Mouse (Mus musculus): ENCODE measurements around the gene Gucy2d. TPM values are rescaled to one million over a fixed set of nuclear protein-coding genes. Genes with fewer than 3 reads are reported as not detected.

Gene Gucy2d
- polyA plus RNA-seq, 1 experiment from 2014 or later = not detected

- peaks cover 4% of the 10 kb centered on the region for H3K4me1 ChIP-seq (ENCODE audit: control insufficient read depth, insufficient read depth, low read length)
- ATAC-seq (replicated peaks; ENCODE audit: insufficient number of reproducible peaks, low FRiP score, low TSS enrichment, low read depth) (no peak), DNase-seq (ENCODE audit: low spot score) (no peak)
- WGBS = 70% methylated on average over 25 of the region's 25 CpGs
- H3K36me3 ChIP-seq (replicated peaks; ENCODE audit: control insufficient read depth, insufficient read depth, low read depth, low read length) = no peaks in the 10 kb centered on the region
- no peak overlapping the region for H3K4me2 ChIP-seq (ENCODE audit: low read depth, low read length)
- H3K27me3 ChIP-seq (ENCODE audit: control insufficient read depth, insufficient read depth, low read length) = no peaks in the 10 kb centered on the region
- no peaks in the 10 kb centered on the region for H3K9me3 ChIP-seq (replicated peaks; ENCODE audit: control insufficient read depth, low read length)
- H3K4me3 ChIP-seq (ENCODE audit: low read depth, low read length) = no peak overlapping the region
- H3K9ac ChIP-seq (replicated peaks; ENCODE audit: low read length) = no peak overlapping the region
- no peak overlapping the region for H3K27ac ChIP-seq (replicated peaks; ENCODE audit: low read depth, low read length)
These were observed 59.5 kb downstream of the Gucy2d start for GRCm38 (mm10) chr7:98499561-98500292.

- ATAC-seq (replicated peaks; ENCODE audit: insufficient number of reproducible peaks, low FRiP score, low TSS enrichment, low read depth) = no peak
- Histone ChIP-seq H3K36me3 (replicated peaks; ENCODE audit: control insufficient read depth, insufficient read depth, low read depth, low read length) (no peaks in the 10 kb centered on the region), H3K9ac (replicated peaks; ENCODE audit: low read length) (no peak overlapping the region), H3K27me3 (ENCODE audit: control insufficient read depth, insufficient read depth, low read length) (no peaks in the 10 kb centered on the region), H3K9me3 (replicated peaks; ENCODE audit: control insufficient read depth, low read length) (no peaks in the 10 kb centered on the region), H3K4me3 (ENCODE audit: low read depth, low read length) (no peak overlapping the region), H3K4me1 (ENCODE audit: control insufficient read depth, insufficient read depth, low read length) (peaks cover 8% of the 10 kb centered on the region), H3K4me2 (ENCODE audit: low read depth, low read length) (no peak overlapping the region), H3K27ac (replicated peaks; ENCODE audit: low read depth, low read length) (no peak overlapping the region)
- DNase-seq (ENCODE audit: low spot score) = no peak
- WGBS = 86% methylated on average over 3 of the region's 3 CpGs
These were observed 60.3 kb downstream of the Gucy2d start for GRCm38 (mm10) chr7:98500470-98500869.

- no peaks in the 10 kb centered on the region for H3K36me3 ChIP-seq (replicated peaks; ENCODE audit: control insufficient read depth, insufficient read depth, low read depth, low read length)
- no peak overlapping the region for H3K4me3 ChIP-seq (ENCODE audit: low read depth, low read length)
- H3K9me3 ChIP-seq (replicated peaks; ENCODE audit: control insufficient read depth, low read length) = no peaks in the 10 kb centered on the region
- no peak for ATAC-seq (replicated peaks; ENCODE audit: insufficient number of reproducible peaks, low FRiP score, low TSS enrichment, low read depth)
- DNase-seq (ENCODE audit: low spot score) = no peak
- H3K9ac ChIP-seq (replicated peaks; ENCODE audit: low read length) = no peak overlapping the region
- no peaks in the 10 kb centered on the region for H3K27me3 ChIP-seq (ENCODE audit: control insufficient read depth, insufficient read depth, low read length)
- H3K4me1 ChIP-seq (ENCODE audit: control insufficient read depth, insufficient read depth, low read length) = peaks cover 8% of the 10 kb centered on the region
- WGBS = 89% methylated on average over 7 of the region's 7 CpGs
- no peak overlapping the region for H3K4me2 ChIP-seq (ENCODE audit: low read depth, low read length)
- no peak overlapping the region for H3K27ac ChIP-seq (replicated peaks; ENCODE audit: low read depth, low read length)
These were observed 60.9 kb downstream of the Gucy2d start for GRCm38 (mm10) chr7:98501078-98501477.

GRCm38 (mm10) chr7:98502921-98503320 lies 62.7 kb downstream of the Gucy2d start:
- WGBS = 28% methylated on average over 5 of the region's 5 CpGs
- Histone ChIP-seq H3K27me3 (ENCODE audit: control insufficient read depth, insufficient read depth, low read length) (no peaks in the 10 kb centered on the region), H3K36me3 (replicated peaks; ENCODE audit: control insufficient read depth, insufficient read depth, low read depth, low read length) (no peaks in the 10 kb centered on the region), H3K9ac (replicated peaks; ENCODE audit: low read length) (no peak overlapping the region), H3K9me3 (replicated peaks; ENCODE audit: control insufficient read depth, low read length) (no peaks in the 10 kb centered on the region), H3K4me2 (ENCODE audit: low read depth, low read length) (no peak overlapping the region), H3K27ac (replicated peaks; ENCODE audit: low read depth, low read length) (no peak overlapping the region), H3K4me3 (ENCODE audit: low read depth, low read length) (no peak overlapping the region), H3K4me1 (ENCODE audit: control insufficient read depth, insufficient read depth, low read length) (peaks cover 8% of the 10 kb centered on the region)
- no peak for ATAC-seq (replicated peaks; ENCODE audit: insufficient number of reproducible peaks, low FRiP score, low TSS enrichment, low read depth)
- DNase-seq (ENCODE audit: low spot score) = no peak

GRCm38 (mm10) chr7:98503951-98504647 lies 63.9 kb downstream of the Gucy2d start:
- Histone ChIP-seq H3K4me2 (ENCODE audit: low read depth, low read length) (no peak overlapping the region), H3K4me3 (ENCODE audit: low read depth, low read length) (no peak overlapping the region), H3K27me3 (ENCODE audit: control insufficient read depth, insufficient read depth, low read length) (no peaks in the 10 kb centered on the region), H3K27ac (replicated peaks; ENCODE audit: low read depth, low read length) (no peak overlapping the region), H3K9me3 (replicated peaks; ENCODE audit: control insufficient read depth, low read length) (no peaks in the 10 kb centered on the region), H3K9ac (replicated peaks; ENCODE audit: low read length) (no peak overlapping the region), H3K36me3 (replicated peaks; ENCODE audit: control insufficient read depth, insufficient read depth, low read depth, low read length) (no peaks in the 10 kb centered on the region), H3K4me1 (ENCODE audit: control insufficient read depth, insufficient read depth, low read length) (peaks cover 8% of the 10 kb centered on the region)
- ATAC-seq (replicated peaks; ENCODE audit: insufficient number of reproducible peaks, low FRiP score, low TSS enrichment, low read depth) (no peak), DNase-seq (ENCODE audit: low spot score) (peak; percentile 25)
- WGBS = 78% methylated on average over 6 of the region's 6 CpGs

GRCm38 (mm10) chr7:98504726-98505314 lies 64.6 kb downstream of the Gucy2d start:
- DNase-seq (ENCODE audit: low spot score) (no peak), ATAC-seq (replicated peaks; ENCODE audit: insufficient number of reproducible peaks, low FRiP score, low TSS enrichment, low read depth) (no peak)
- WGBS = 27% methylated on average over 5 of the region's 5 CpGs
- Histone ChIP-seq H3K9ac (replicated peaks; ENCODE audit: low read length) (no peak overlapping the region), H3K4me1 (ENCODE audit: control insufficient read depth, insufficient read depth, low read length) (peaks cover 8% of the 10 kb centered on the region), H3K36me3 (replicated peaks; ENCODE audit: control insufficient read depth, insufficient read depth, low read depth, low read length) (no peaks in the 10 kb centered on the region), H3K4me3 (ENCODE audit: low read depth, low read length) (no peak overlapping the region), H3K4me2 (ENCODE audit: low read depth, low read length) (no peak overlapping the region), H3K27ac (replicated peaks; ENCODE audit: low read depth, low read length) (no peak overlapping the region), H3K27me3 (ENCODE audit: control insufficient read depth, insufficient read depth, low read length) (no peaks in the 10 kb centered on the region), H3K9me3 (replicated peaks; ENCODE audit: control insufficient read depth, low read length) (no peaks in the 10 kb centered on the region)

- Histone ChIP-seq H3K4me3 (ENCODE audit: low read depth, low read length) (no peak overlapping the region), H3K4me2 (ENCODE audit: low read depth, low read length) (no peak overlapping the region), H3K9ac (replicated peaks; ENCODE audit: low read length) (no peak overlapping the region), H3K36me3 (replicated peaks; ENCODE audit: control insufficient read depth, insufficient read depth, low read depth, low read length) (no peaks in the 10 kb centered on the region), H3K9me3 (replicated peaks; ENCODE audit: control insufficient read depth, low read length) (no peaks in the 10 kb centered on the region), H3K4me1 (ENCODE audit: control insufficient read depth, insufficient read depth, low read length) (peaks cover 8% of the 10 kb centered on the region), H3K27ac (replicated peaks; ENCODE audit: low read depth, low read length) (no peak overlapping the region), H3K27me3 (ENCODE audit: control insufficient read depth, insufficient read depth, low read length) (no peaks in the 10 kb centered on the region)
- peak; percentile 60 for DNase-seq (ENCODE audit: low spot score)
- WGBS = 11% methylated on average over 3 of the region's 3 CpGs
- ATAC-seq (replicated peaks; ENCODE audit: insufficient number of reproducible peaks, low FRiP score, low TSS enrichment, low read depth) = no peak
These were observed 65.4 kb downstream of the Gucy2d start for GRCm38 (mm10) chr7:98505664-98506063.
